Mouse (Mus musculus): ENCODE measurements around the gene Fam90a1a. TPM values are rescaled to one million over a fixed set of nuclear protein-coding genes. Genes with fewer than 3 reads are reported as not detected.

Fam90a1a gene
- polyA plus RNA-seq, 1 experiment from 2014 or later, result not detected

GRCm38 (mm10) chr8:21969475-21969874, 11.0 kb downstream of the Fam90a1a start, which contains the start of gene Ccdc70:
Gene Ccdc70, plus strand, starts transcription at chr8:21969775.
- no peak within 1 kb of the TSS for H3K9ac ChIP-seq
- no peak for ATAC-seq (ENCODE audit: insufficient read depth)
- H3K4me3 ChIP-seq (replicated peaks), result no peak within 1 kb of the TSS
- H3K27me3 ChIP-seq, result no peaks in the 10 kb centered on the region
- H3K9me3 ChIP-seq (replicated peaks), result no peaks in the 10 kb centered on the region
- H3K36me3 ChIP-seq (replicated peaks), result no peaks in the 10 kb centered on the region
- H3K27ac ChIP-seq (replicated peaks), result no peak within 1 kb of the TSS
- 63% methylated on average over 3 of the region's 3 CpGs for WGBS (ENCODE audit: insufficient replicate concordance)
- no peak within 1 kb of the TSS for H3K4me2 ChIP-seq
- no peaks in the 10 kb centered on the region for H3K4me1 ChIP-seq (replicated peaks)

- Histone ChIP-seq H3K9me3 (replicated peaks) (no peaks in the 10 kb centered on the region), H3K4me3 (replicated peaks) (no peak overlapping the region), H3K27ac (replicated peaks) (no peak overlapping the region), H3K9ac (no peak overlapping the region), H3K4me1 (replicated peaks) (no peaks in the 10 kb centered on the region), H3K27me3 (no peaks in the 10 kb centered on the region), H3K36me3 (replicated peaks) (no peaks in the 10 kb centered on the region), H3K4me2 (no peak overlapping the region)
- 45% methylated on average over 4 of the region's 4 CpGs for WGBS (ENCODE audit: insufficient replicate concordance)
- no peak for ATAC-seq (ENCODE audit: insufficient read depth)
Measured at GRCm38 (mm10) chr8:21978193-21978592, 19.7 kb downstream of the Fam90a1a start.

GRCm38 (mm10) chr8:21981664-21982337, 23.3 kb downstream of the Fam90a1a start:
- Histone ChIP-seq H3K9me3 (replicated peaks) (no peaks in the 10 kb centered on the region), H3K4me1 (replicated peaks) (no peaks in the 10 kb centered on the region), H3K27me3 (no peaks in the 10 kb centered on the region), H3K36me3 (replicated peaks) (no peaks in the 10 kb centered on the region), H3K27ac (replicated peaks) (no peak overlapping the region), H3K4me3 (replicated peaks) (no peak overlapping the region), H3K9ac (no peak overlapping the region), H3K4me2 (no peak overlapping the region)
- ATAC-seq (ENCODE audit: insufficient read depth), result no peak
- WGBS (ENCODE audit: insufficient replicate concordance), result 56% methylated on average over 8 of the region's 8 CpGs

GRCm38 (mm10) chr8:21992184-21992583, 33.7 kb downstream of the Fam90a1a start:
- Histone ChIP-seq H3K9ac (no peak overlapping the region), H3K27me3 (no peaks in the 10 kb centered on the region), H3K27ac (replicated peaks) (no peak overlapping the region), H3K4me3 (replicated peaks) (no peak overlapping the region), H3K9me3 (replicated peaks) (no peaks in the 10 kb centered on the region), H3K4me1 (replicated peaks) (no peaks in the 10 kb centered on the region), H3K4me2 (no peak overlapping the region), H3K36me3 (replicated peaks) (peaks cover 71% of the 10 kb centered on the region)
- 26% methylated on average over 6 of the region's 6 CpGs for WGBS (ENCODE audit: insufficient replicate concordance)
- ATAC-seq (ENCODE audit: insufficient read depth), result no peak

- WGBS (ENCODE audit: insufficient replicate concordance), result 38% methylated on average over 3 of the region's 3 CpGs
- Histone ChIP-seq H3K4me1 (replicated peaks) (no peaks in the 10 kb centered on the region), H3K27me3 (no peaks in the 10 kb centered on the region), H3K9me3 (replicated peaks) (no peaks in the 10 kb centered on the region), H3K9ac (no peak overlapping the region), H3K4me2 (no peak overlapping the region), H3K36me3 (replicated peaks) (peaks cover 88% of the 10 kb centered on the region), H3K27ac (replicated peaks) (no peak overlapping the region), H3K4me3 (replicated peaks) (no peak overlapping the region)
- ATAC-seq (ENCODE audit: insufficient read depth), result no peak
Measured at GRCm38 (mm10) chr8:21995181-21995580, 36.7 kb downstream of the Fam90a1a start.

- Histone ChIP-seq H3K4me1 (replicated peaks) (no peaks in the 10 kb centered on the region), H3K4me2 (no peak overlapping the region), H3K4me3 (replicated peaks) (no peak overlapping the region), H3K27me3 (no peaks in the 10 kb centered on the region), H3K27ac (replicated peaks) (no peak overlapping the region), H3K36me3 (replicated peaks) (peaks cover 75% of the 10 kb centered on the region), H3K9ac (no peak overlapping the region), H3K9me3 (replicated peaks) (no peaks in the 10 kb centered on the region)
- ATAC-seq (ENCODE audit: insufficient read depth), result no peak
- WGBS (ENCODE audit: insufficient replicate concordance), result 77% methylated on average over 14 of the region's 14 CpGs
Measured at GRCm38 (mm10) chr8:22004750-22005522, 46.4 kb downstream of the Fam90a1a start.

GRCm38 (mm10) chr8:22006423-22006822, 47.9 kb downstream of the Fam90a1a start:
- Histone ChIP-seq H3K9ac (no peak overlapping the region), H3K27me3 (no peaks in the 10 kb centered on the region), H3K4me3 (replicated peaks) (no peak overlapping the region), H3K27ac (replicated peaks) (no peak overlapping the region), H3K9me3 (replicated peaks) (no peaks in the 10 kb centered on the region), H3K4me1 (replicated peaks) (no peaks in the 10 kb centered on the region), H3K4me2 (no peak overlapping the region), H3K36me3 (replicated peaks) (peaks cover 79% of the 10 kb centered on the region)
- 73% methylated on average over 6 of the region's 6 CpGs for WGBS (ENCODE audit: insufficient replicate concordance)
- no peak for ATAC-seq (ENCODE audit: insufficient read depth)

- no peaks in the 10 kb centered on the region for H3K27me3 ChIP-seq
- no peak overlapping the region for H3K9ac ChIP-seq
- ATAC-seq (ENCODE audit: insufficient read depth), result no peak
- H3K4me1 ChIP-seq (replicated peaks), result no peaks in the 10 kb centered on the region
- H3K36me3 ChIP-seq (replicated peaks), result peaks cover 82% of the 10 kb centered on the region
- WGBS (ENCODE audit: insufficient replicate concordance), result 62% methylated on average over 3 of the region's 3 CpGs
- H3K27ac ChIP-seq (replicated peaks), result no peak overlapping the region
- H3K4me2 ChIP-seq, result no peak overlapping the region
- H3K4me3 ChIP-seq (replicated peaks), result no peak overlapping the region
- H3K9me3 ChIP-seq (replicated peaks), result no peaks in the 10 kb centered on the region
Measured at GRCm38 (mm10) chr8:22009403-22009802, 50.9 kb downstream of the Fam90a1a start.

- 75% methylated on average over 24 of the region's 24 CpGs for WGBS (ENCODE audit: insufficient replicate concordance)
Measured at GRCm38 (mm10) chr8:22013034-22013707, 54.7 kb downstream of the Fam90a1a start.

More at GRCm38 (mm10) chr8:22013034-22013707, 54.7 kb downstream of the Fam90a1a start:
- no peak for ATAC-seq (ENCODE audit: insufficient read depth)
- Histone ChIP-seq H3K4me3 (replicated peaks) (no peak overlapping the region), H3K9ac (no peak overlapping the region), H3K4me1 (replicated peaks) (no peaks in the 10 kb centered on the region), H3K36me3 (replicated peaks) (peaks cover 93% of the 10 kb centered on the region), H3K27me3 (no peaks in the 10 kb centered on the region), H3K27ac (replicated peaks) (no peak overlapping the region), H3K4me2 (no peak overlapping the region), H3K9me3 (replicated peaks) (no peaks in the 10 kb centered on the region)
